Mouse (Mus musculus): Measurements from ENCODE around the gene Rflnb.

GRCm38 (mm10) chr11:76064411-76064810, 36.8 kb upstream of the Rflnb start:
- TF ChIP-seq USF1 (IDR thresholded peaks at IDR 0.05; ENCODE audit: low read depth) = no peak
- no peak for TF ChIP-seq TCF3 (IDR thresholded peaks at IDR 0.05; ENCODE audit: insufficient read length, low read depth)
- TF ChIP-seq POLR2AphosphoS2 (IDR thresholded peaks at IDR 0.05; ENCODE audit: insufficient read length, low read depth) = no peak
- no peak for TF ChIP-seq POLR2A (IDR thresholded peaks at IDR 0.05; ENCODE audit: insufficient read length, low read depth)
- no peak for TF ChIP-seq TCF12 (IDR thresholded peaks at IDR 0.05; ENCODE audit: insufficient read depth, poor library complexity, severe bottlenecking)
- TF ChIP-seq MAX (IDR thresholded peaks at IDR 0.05; ENCODE audit: low read depth) = no peak
- TF ChIP-seq MYOG (IDR thresholded peaks at IDR 0.05; ENCODE audit: control insufficient read depth in 1 of 3, insufficient read depth in 1 of 3, insufficient read length in 2 of 3, low read depth in 2 of 3) = no peak
- no peak for TF ChIP-seq CEBPB (IDR thresholded peaks at IDR 0.05; ENCODE audit: insufficient read depth, poor library complexity, severe bottlenecking)
- no peak for TF ChIP-seq MYOD1 (IDR thresholded peaks at IDR 0.05; ENCODE audit: control insufficient read depth in 1 of 3, insufficient read length in 2 of 3, low read depth in 2 of 3)
- TF ChIP-seq E2F4 (IDR thresholded peaks at IDR 0.05; ENCODE audit: insufficient read depth) = no peak
- no peak for TF ChIP-seq SRF (IDR thresholded peaks at IDR 0.05; ENCODE audit: control insufficient read depth, insufficient read length, low read depth)
- no peak for TF ChIP-seq REST (IDR thresholded peaks at IDR 0.05; ENCODE audit: insufficient read depth, insufficient read length)

Measured in myocyte (in vitro differentiated cells).